Mouse (Mus musculus): ENCODE data around the gene St6galnac4.

DNA sequence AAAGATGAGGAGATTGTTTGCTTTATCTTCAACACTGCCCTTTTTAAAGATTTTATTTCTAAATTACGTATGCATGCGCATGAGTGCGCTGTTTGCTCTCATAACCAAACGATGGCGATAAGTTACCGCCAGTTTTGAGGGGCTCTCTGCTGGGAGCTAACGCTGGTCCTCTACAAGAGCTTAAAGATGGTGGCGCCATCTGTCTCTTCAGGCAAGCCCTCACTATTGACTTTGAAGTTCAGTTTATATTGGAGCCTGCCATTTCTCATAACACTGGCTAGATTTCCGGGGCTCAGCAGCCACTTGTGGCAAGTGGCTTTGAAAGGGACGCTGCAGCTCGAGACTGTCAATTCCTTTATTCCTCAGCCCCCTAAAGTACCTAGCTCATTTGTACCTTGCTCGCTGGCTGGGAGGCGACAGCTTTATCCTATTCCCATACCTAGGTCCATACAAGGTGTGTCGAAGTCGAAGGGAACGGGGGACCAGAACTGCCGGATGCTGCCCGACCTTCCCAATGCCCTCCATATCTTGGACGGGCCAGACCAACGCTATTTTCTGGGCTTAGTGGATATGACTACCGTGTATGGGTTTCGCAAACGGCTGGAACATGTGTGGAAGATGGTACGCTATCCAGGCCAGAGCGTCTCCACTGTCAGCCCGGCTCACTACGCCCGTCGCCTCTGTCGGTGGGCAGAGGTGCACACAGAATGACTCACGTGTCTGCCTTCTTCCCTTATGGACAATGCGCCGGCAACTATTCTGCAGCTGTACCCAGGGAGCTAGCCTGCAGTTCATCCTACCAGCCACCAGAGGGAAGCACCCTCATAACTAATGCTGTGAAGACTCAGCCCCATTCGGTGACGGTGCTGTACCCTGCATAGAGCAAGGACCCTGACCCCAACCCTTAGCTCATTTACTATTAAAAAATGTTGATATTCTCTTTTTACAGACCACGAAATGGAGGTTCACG is 3.8 kb upstream of the St6galnac4 start:
- peak; percentile 99 for TF ChIP-seq CTCF (IDR thresholded peaks at IDR 0.05; ENCODE audit: low read depth, low read length)
- TF ChIP-seq POLR2A (IDR thresholded peaks at IDR 0.05; ENCODE audit: insufficient read depth, low read length): no peak
